Mouse (Mus musculus) gastrocnemius, postnatal 25 days (tissue): Measurements from ENCODE around the gene Galnt7. TPM values are rescaled to one million over a fixed set of nuclear protein-coding genes. Genes with fewer than 3 reads are reported as not detected.
A peak's percentile ranks its signal among the peaks of the same experiment; 100 is the strongest.
"Not testable (repeated sequence)": the region's sequence is repeated elsewhere in the genome, so short reads cannot be mapped to it uniquely, and the experiment has no call there.

Source experiments
- DNase-seq: peaks from one replicate; pipeline ENCODE4 v3.0.0; 2022
- total RNA-seq, 2 experiments: library from RNA; stranded (reverse); gene quantifications; 1 replicate in 1 of 2; 2 replicates in 1 of 2; pipeline ENCODE4 v1.2.3; 2021

Galnt7 gene
- total RNA-seq, 2 experiments from 2014 or later, result 2.9 to 3.6 TPM

DNA sequence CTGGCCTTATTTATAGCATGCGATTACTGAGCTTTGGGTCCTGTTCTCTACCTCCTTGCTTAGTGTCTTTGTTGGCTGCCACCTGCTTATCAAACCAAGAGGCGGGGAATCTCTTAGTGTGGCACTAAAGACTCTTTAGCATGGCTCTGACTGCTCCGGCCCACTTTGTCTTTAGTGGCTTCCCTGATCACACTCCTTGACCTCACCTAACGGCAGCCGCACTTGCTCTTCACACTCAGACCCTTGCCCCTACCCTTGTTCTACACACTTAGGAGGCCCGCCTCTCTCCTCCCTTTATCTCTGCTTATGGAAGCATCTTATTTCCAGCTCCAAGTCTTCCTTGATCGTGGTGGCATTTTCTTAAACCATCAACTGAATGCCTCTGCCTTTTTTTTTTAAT lies 114.2 kb downstream of the Galnt7 start:
- DNase-seq, result no peak

DNA sequence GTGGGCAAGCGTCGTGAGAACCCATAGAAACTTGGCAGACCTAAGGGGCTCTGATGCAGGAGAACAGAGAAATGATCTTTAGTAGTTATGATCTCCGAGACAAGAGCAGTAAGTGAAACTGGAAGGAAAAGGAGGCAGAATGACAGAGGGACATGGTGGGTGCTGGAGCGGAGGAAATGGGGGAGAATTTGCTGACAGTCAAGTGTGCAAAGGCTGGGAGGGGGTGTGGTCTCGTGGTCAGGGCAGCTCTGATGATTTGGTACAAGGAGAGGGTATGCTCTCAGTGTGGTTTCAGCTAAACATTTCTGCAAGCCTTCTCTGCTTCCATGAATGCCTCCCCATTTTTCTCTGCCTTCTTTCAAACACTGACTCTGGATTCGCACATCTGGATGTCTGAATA lies 116.7 kb downstream of the Galnt7 start:
- DNase-seq, result no peak

DNA sequence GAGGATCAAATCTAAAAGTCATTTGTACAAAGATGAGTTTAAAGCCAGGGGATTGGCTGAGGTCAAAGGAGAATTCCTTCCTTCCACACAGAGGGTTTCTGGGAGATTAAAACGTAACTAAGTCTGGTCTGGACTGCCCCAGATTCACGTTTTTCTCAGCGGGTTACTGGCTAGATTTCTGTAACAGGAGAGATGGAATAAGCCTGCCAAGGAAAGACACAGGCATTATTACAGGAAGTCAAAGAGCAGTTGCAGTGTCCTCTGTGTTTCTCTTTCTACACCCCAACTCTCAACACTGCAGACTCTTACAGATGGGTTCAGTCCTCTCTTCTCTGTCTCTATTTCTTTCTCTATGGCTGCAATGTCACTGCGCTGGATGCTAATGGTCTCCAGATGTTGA lies 118.3 kb downstream of the Galnt7 start:
- DNase-seq, result no peak

DNA sequence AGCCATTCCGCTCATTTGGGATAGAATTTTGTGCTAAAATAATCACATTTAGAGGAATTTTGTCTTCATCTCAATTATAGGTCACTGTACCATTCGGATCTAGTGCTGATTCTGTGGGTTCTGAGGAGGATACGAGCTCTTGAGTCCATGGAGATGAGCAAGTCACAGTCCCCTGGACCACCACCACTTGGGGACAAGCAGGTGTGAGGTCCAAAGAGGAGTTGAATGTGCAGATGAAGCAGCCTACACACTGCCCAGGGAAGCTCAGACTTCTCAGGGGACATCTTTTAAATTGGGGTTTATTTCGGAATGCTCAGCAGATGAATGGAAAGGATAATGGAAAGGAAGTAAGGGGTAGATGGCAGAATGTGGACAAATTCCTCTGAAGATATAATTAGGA lies 119.7 kb downstream of the Galnt7 start:
- DNase-seq, result no peak

DNA sequence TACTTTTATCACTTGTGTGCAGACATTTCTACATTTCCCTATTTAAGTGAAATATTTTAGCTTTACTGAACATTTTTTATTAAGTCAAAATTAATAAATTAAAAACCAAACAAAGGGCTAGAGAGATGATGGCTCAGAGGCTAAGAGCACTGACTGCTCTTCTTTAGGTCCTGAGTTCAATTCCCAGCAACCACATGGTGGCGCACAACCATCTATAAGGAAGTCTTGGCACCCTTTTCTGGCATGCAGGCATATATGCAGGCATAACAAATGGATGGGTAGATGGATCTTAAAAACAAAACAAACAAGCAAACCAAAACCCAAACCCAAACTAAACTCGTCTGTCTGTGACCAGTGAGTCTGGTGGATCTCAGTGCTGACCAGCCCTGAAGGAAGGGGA lies 120.6 kb downstream of the Galnt7 start:
- no peak for DNase-seq

DNA sequence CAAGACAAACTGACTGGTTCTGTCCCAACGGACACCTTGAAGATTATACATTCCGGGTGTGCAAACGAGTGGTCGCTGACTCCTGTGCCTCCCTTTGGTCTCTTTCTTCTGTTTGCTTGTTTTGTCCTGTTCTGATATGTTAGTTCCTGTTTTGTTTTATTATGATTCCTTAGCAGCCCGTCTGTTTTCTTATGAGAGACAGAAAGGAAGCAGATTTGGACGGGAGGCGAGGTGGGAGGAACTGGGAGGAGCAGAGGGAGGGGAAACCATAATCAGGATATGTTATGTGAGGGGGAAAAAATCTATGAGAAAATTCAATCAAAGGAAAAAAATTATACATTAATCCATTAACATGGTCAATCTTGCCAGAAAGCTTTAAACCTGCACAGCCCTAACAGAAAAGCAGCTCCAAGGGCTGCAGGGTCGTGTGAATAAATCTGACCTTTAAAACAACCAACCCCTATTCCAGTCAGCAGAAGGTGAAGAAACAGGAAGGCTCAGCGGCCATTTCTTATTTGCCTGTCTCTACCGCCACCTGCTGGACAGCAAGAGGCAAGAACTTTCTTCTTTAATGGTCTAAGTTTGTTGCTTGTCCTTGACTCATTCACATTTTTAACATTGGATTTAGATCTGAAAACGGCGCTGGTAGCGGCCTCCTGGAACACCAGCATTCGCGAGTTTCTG lies 122.0 kb downstream of the Galnt7 start:
- DNase-seq, result peak; percentile 68

DNA sequence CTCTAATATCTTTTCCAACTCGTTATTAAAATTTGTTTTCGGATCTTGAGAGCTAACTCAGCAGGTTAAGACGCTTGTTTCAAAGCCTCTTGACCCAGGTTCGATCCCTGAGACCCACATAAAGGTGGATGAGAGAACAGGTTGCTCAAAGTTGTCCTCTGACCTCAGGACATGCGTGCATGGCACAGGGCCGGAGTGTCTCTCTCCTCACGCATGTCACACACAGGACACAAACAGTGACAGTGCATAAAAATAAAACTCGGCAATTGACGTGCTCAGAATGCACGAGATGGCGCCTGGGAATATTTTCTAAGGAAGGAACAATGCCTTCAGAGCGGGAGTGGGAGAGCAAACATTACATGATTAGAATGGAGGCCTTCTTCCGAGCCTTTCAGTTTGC lies 122.6 kb downstream of the Galnt7 start:
- no peak for DNase-seq

DNA sequence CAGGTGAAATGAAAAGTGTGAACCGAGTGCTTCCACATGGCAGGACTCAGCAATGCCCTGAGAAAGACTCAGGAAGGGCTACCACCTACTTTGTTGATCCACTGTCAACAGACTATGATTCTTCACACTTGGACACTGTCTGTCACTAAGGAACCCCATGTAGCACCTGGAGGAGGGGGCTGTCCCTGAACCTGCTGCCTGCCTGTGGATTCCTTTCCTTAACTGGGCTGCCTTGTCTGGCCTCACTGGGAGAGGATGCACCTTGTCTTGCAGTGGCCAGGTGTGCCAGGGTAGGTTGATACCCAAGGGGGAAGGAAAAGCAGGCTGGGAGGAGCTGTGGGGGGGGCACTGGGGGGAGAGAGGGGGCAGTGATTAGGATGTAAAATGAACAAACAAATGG lies 124.8 kb downstream of the Galnt7 start:
- no peak for DNase-seq

DNA sequence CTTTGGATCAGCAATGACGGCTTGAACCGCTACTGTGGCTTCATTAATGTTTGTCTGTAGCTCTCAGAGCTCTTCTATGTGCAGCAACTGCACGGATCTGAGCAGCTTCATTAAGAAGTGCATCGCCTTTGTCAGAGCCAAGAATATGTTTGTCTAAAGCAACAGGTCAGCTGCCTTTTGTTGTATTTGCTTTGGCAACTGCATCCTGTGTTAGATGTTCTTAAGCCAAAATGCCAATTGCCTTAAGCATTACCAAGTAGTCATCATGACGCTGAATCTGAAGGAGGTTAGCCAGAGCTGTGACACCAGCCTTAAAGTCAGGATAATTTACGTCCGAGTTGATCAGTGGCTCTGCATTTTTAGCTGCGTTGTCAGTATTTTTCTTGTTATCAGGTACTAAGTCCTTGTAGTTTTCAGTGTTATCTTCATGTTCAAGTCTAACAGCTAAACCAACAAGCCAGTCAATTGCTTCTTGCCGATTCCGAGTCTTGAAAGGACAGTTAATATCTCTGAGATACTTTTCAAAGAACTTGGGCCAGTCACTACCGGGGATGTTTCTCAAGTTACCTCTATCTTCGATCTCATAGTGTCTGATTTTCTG lies 132.5 kb downstream of the Galnt7 start:
- no peak for DNase-seq

DNA sequence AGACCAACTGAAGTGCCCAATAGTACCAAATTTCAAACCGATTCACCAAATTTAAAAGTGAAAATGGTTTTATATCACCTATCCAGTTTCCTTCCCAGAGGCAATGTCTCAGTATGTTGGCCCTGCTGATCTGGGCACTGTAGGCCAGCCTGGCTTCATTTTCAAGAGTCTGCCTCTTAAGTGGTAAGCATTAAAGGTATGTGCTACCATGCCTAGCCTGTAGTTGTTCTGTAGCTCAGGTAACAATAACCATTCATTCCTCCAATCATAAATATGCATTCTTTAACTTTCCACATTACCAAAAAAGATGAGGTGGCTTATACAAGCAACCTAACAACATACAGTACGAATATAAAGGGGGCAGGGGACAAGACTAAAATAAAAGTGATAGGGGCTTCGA lies 135.1 kb downstream of the Galnt7 start:
- DNase-seq, result no peak

DNA sequence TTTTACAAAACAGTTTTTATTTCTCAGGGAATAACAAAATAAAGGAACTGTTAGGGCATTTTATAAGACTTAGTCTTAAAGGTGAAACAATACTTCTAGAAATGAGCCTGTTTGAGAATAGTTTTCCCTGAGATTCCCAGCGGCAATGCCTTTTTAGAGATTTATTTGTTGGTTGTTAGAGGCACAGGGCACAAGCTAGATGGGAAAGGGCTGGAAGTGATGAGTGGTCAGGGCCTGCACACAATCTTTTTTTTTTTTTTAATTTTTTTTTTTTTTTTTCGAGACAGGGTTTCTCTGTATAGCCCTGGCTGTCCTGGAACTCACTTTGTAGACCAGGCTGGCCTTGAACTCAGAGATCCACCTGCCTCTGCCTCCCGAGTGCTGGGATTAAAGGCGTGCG lies 136.1 kb downstream of the Galnt7 start:
- DNase-seq, result not testable (repeated sequence)

DNA sequence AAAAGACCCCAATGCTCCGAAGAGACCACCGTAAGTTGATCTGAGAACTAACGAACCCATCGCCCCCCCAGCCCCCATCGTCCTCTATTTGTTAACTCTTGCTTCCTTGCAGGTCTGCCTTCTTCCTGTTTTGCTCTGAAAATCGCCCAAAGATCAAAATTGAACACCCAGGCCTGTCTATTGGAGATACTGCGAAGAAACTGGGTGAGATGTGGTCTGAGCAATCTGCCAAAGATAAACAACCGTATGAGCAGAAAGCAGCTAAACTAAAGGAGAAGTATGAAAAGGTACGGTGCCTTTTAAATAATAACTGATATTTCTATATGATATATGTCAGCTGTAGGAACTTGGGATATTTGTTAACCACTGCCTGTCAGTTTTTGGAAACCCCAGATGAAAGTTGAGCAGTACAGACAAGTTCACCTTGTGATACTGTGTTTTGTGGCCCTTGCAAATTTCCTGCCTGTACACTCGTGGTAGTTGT lies 139.6 kb downstream of the Galnt7 start:
- DNase-seq, result not testable (repeated sequence)

DNA sequence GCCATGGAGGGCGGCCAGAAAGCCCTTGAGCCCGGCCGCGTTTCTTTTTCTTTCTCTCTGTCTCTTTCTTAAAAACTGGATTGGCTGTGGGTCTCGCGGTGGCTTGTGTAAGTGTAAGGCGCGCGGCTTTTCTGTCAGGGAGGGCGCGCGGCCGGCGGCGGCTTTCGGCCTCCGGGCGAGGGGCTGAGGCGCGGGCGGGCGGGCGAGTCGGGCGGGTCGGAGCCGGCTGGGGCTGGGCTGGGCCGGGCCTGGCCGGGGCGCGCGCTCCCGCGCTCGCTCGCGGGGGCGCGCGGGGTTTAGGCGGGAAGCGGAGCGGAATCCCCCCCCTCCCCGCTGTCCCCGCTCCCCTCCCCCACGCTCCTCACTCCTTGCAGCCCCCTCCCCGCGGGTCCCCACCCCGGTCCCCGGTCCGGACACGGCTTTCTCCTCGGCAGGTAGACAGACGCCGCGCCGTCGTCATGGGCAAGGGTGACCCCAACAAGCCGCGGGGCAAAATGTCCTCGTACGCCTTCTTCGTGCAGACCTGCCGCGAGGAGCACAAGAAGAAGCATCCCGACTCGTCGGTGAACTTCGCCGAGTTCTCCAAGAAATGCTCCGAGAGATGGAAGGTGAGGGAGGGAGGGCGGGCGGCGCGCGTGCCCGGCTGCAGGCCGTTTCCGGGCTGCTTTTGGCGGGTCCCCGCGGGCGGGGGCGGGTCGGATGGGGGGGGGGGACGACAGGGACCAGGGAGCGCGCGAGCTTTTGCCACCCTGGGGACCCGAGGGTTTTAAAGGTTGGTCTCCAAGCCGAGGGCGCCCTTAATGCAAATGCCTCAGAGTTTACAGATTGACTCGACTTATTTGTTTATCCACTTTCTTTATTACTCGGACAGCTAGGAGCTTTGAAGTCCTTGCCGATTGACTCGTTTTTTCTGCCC lies 140.4 kb downstream of the Galnt7 start:
- DNase-seq, result no peak

DNA sequence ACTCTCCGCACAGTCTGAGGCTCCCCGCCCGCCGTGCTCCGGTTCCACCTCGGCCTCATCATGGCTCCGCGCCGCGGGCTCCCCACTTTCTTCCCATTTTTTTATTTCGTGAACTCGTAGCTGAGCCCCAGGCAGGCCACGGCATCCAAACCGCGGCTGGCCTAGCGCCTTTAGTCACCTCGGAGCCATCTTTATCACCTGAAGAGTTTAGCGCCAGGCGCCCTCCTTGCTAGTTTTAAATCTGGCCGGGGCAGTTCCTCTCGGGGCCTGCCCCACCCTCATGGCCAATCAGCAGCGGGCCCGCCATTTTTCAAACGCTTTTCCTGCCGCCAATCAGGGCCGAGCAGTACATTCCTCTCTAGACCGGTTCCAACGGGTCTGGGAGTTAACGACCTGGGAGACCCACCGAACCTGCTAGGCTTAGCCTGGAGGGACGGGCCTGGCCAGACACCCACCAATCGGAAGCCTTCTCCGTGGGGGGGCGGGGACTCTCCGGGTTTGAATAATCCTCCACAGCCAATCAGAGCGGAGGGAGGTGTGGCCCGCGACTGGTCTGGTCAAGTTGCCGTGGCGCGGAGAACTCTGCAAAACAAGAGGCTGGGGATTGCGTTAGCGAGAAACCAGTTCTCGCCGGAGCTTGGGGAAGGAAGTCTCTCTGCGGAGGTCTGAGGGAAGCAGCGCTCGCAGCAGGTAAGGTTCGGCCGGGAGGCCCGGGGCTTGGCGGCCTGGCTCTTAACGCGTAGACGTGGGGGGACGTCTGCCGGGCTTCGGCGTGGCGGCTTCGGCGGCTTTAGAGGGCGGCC lies 141.3 kb downstream of the Galnt7 start, which contains the start of gene Hmgb2:
Hmgb2 (plus strand) TSS at position 592 of the 803 bp plus-strand sequence.
- DNase-seq, result peak; percentile 100

DNA sequence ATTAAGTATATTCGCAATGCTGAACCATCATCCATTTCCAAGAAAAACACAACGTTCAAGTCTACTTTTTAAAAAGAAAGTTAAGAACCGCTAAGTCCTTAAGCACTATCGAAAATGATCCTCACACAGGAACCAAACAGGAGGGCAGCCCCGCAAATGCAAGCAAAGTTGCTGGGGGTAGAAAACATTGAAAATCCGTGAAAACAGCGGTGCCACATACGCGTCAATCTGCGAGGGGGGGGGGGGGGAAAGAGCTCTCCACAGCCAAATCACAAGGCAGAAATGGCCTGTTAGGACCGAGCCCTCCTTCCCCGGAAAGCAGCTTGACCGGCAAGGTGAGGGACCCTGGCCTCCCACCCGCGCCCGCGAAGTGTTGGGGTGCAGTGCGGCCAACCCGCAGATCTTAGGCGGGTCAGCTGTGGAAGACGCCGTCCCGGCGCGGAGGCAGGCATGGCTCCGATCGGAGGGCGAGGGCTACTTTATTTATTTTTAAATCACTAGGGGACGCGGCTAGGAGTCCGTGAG lies 142.0 kb downstream of the Galnt7 start:
- DNase-seq, result peak; percentile 18

DNA sequence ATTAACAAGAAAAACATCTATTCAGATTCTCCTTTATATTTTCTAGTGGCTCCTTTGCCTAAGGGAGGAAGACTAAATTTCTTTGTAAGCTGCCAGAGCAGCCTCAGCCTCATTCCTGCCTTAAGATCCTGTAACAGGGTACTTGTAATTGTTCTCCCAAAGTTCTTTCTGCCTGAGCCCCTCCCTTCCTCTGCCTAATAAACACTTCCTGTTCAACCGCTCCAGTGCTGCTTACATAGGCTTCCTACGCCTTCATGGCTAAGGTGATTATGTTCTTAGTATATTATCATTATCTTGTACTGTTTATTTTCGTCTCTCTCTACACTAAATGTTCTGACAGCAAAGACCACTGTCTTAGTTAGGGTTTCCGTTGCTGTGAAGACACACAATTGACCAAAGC lies 144.2 kb downstream of the Galnt7 start:
- no peak for DNase-seq

DNA sequence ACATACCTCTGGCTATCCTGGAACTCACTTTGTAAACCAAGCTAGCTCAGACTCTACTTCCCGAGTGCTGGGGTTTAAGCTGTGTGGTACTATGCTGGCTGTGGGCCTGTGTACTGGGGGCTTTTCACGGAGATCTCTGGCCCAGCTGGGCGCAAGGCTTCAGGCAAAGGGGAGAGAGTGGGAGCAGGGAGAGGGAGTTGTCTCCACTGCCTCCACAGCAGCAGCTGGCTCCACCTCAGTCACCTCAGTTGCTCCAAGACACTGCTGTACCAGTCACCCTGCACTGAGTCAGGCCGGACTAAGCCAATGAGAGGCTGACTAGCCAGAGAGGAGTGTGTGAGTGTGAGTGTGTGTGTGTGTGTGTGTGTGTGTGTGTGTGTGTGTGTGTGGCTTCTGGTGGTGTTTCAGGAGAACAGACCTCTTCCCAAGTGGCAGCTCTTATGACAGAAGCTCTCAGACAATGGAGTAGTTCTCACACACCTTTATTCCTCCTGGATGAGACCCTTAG lies 145.2 kb downstream of the Galnt7 start:
- no peak for DNase-seq

DNA sequence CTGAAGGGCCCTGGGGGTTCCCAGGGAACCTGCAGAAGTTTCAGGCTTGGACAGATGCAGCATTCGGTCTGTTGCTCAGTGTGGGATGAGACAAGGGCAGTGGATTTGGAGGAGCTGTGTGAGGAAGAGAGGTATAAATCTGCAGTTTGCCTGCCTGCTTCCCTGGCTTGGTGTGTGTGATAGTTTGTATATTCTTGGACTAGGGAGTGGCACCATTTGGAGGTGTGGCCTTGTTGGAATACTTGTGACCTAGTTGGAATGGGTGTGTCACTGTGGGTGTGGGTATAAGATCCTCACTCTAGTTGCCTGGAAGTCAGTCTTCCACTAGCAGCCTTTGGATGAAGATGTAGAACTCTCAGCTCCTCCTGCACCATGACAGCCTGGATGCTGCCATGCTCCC lies 147.3 kb downstream of the Galnt7 start:
- DNase-seq, result not testable (repeated sequence)

DNA sequence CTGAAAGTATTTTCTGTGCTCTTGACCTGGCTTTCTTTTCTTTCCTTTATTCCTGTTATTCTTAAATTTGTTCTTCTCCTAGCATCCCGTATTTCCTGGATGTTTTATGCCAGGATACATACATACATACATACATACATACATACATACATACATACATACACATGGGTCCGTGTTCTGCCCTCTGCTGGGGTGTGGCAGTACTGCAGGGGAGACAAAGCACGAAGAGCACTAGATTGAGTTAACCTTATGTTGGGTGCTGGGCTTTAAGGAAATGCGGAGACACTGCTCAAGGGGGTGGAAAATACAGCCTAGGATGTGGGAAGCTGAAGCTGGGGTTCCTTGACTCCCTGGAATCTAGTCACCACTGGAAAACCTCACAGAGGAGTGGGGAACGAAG lies 149.2 kb downstream of the Galnt7 start:
- DNase-seq, result no peak

DNA sequence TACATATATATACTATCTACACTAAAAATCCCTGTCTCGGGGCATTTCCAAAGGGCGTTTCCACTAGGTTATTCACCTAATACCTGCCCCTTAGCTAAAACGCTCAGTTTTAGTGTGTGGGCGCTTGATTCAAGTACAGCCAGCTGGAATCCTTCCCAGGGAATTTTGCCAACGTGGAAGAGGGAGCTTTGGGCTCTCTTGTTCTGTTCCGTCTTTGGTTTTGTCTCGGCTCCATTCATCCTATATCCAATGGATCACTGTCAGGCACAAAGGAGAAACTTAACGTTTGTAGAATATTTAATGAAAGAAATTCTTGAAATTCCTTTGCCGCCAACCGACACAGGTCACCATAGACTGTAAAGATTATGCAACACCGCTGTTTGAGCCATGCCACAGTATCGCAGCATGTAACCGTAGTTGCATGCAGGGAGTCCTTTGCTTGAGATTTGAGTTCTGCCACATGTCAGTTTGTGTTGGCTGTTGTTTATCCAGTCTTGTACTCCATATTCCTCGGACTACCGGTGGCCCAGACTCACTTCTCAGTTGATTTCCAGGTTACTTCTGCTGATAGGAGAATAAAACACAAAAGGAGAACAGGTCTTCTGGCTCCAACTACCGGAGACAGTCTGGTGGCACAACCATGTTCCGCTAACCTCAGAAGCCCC lies 153.9 kb downstream of the Galnt7 start:
- no peak for DNase-seq

DNA sequence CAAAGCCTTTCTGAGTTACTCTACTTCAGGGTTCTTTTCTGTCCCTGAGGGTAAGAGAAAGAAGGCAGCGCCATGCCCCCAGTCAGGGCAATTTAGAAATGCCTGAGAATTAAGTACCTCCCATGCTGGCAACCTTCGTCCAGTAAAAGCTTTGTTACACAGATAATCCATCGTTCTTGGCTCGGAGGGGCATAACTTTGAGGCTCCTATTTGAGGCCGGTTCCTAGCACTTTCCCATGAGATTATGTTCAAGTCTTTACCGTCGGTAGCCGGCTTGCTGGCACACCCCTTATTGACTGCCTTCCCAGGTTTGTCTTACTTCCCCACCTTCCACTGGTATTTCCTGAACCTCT lies 154.4 kb downstream of the Galnt7 start:
- no peak for DNase-seq
